Mouse (Mus musculus): Measurements from ENCODE around the gene Rbm10. TPM values are rescaled to one million over a fixed set of nuclear protein-coding genes. Genes with fewer than 3 reads are reported as not detected.

The Rbm10 gene
- polyA plus RNA-seq, 1 experiment, result 47.5 TPM

GRCm38 (mm10) chrX:20662716-20663443 is 45.6 kb downstream of the Rbm10 start:
- Histone ChIP-seq H3K27ac (ENCODE audit: insufficient read depth, low read length) (peak overlapping the region; percentile 74), H3K4me1 (ENCODE audit: control insufficient read depth, insufficient read depth, insufficient read length) (peaks cover 4% of the 10 kb centered on the region; the same call in 1 of the 2 replicates), H3K4me3 (ENCODE audit: extremely low read depth, insufficient read depth, insufficient read length) (peak overlapping the region; percentile 89), H3K27me3 (ENCODE audit: control insufficient read depth, insufficient read depth, low read length) (no peaks in the 10 kb centered on the region), H3K36me3 (ENCODE audit: control insufficient read depth, insufficient read depth, low read length) (no peaks in the 10 kb centered on the region)
- DNase-seq (ENCODE audit: low read depth in 1 of 2, low spot score in 2 of 2), result peak; percentile 77 to 80
- WGBS, result 21% methylated on average over 28 of the region's 28 CpGs
- peak; percentile 25; the same call in 1 of the 2 replicates for TF ChIP-seq CTCF (IDR thresholded peaks at IDR 0.05; ENCODE audit: extremely low read depth, insufficient read depth, insufficient read length, insufficient replicate concordance)
- TF ChIP-seq POLR2A (IDR thresholded peaks at IDR 0.05; ENCODE audit: low read depth, low read length), result peak; percentile 39

GRCm38 (mm10) chrX:20663444-20663790 is 46.1 kb downstream of the Rbm10 start:
- 26% methylated on average over 9 of the region's 9 CpGs for WGBS
- H3K4me1 ChIP-seq (ENCODE audit: control insufficient read depth, insufficient read depth, insufficient read length), result peaks cover 4% of the 10 kb centered on the region; the same call in 1 of the 2 replicates
- peak overlapping the region; percentile 89 for H3K4me3 ChIP-seq (ENCODE audit: extremely low read depth, insufficient read depth, insufficient read length)
- DNase-seq (ENCODE audit: low read depth in 1 of 2, low spot score in 2 of 2), result no peak
- H3K27ac ChIP-seq (ENCODE audit: insufficient read depth, low read length), result 0 out of 2 replicates have a peak overlapping the region, but pooled peaks have one; percentile 28
- H3K27me3 ChIP-seq (ENCODE audit: control insufficient read depth, insufficient read depth, low read length), result no peaks in the 10 kb centered on the region
- TF ChIP-seq CTCF (IDR thresholded peaks at IDR 0.05; ENCODE audit: extremely low read depth, insufficient read depth, insufficient read length, insufficient replicate concordance) (no peak), POLR2A (IDR thresholded peaks at IDR 0.05; ENCODE audit: low read depth, low read length) (no peak)
- H3K36me3 ChIP-seq (ENCODE audit: control insufficient read depth, insufficient read depth, low read length), result no peaks in the 10 kb centered on the region

- DNase-seq (ENCODE audit: low read depth in 1 of 2, low spot score in 2 of 2), result peak; percentile 80 to 88
- H3K27me3 ChIP-seq (ENCODE audit: control insufficient read depth, insufficient read depth, low read length), result no peaks in the 10 kb centered on the region
- 28% methylated on average over 16 of the region's 16 CpGs for WGBS
- H3K4me1 ChIP-seq (ENCODE audit: control insufficient read depth, insufficient read depth, insufficient read length), result peaks cover 5% of the 10 kb centered on the region; the same call in 1 of the 2 replicates
- peak within 1 kb of the TSS; percentile 92 for H3K27ac ChIP-seq (ENCODE audit: insufficient read depth, low read length)
- no peaks in the 10 kb centered on the region; the same call in 1 of the 2 replicates for H3K36me3 ChIP-seq (ENCODE audit: control insufficient read depth, insufficient read depth, low read length)
- H3K4me3 ChIP-seq (ENCODE audit: extremely low read depth, insufficient read depth, insufficient read length), result peak within 1 kb of the TSS; percentile 90
- TF ChIP-seq POLR2A (IDR thresholded peaks at IDR 0.05; ENCODE audit: low read depth, low read length), result peak; percentile 5; the same call in 1 of the 2 replicates
- no peak for TF ChIP-seq CTCF (IDR thresholded peaks at IDR 0.05; ENCODE audit: extremely low read depth, insufficient read depth, insufficient read length, insufficient replicate concordance)
Observed at GRCm38 (mm10) chrX:20687519-20688067, 70.3 kb downstream of the Rbm10 start, which contains the start of gene Cdk16. Cdk16 (plus strand) TSS chrX:20687954.

GRCm38 (mm10) chrX:20688068-20688547 is 70.8 kb downstream of the Rbm10 start:
- WGBS, result 17% methylated on average over 33 of the region's 33 CpGs
- Histone ChIP-seq H3K4me1 (ENCODE audit: control insufficient read depth, insufficient read depth, insufficient read length) (peaks cover 5% of the 10 kb centered on the region; the same call in 1 of the 2 replicates), H3K27me3 (ENCODE audit: control insufficient read depth, insufficient read depth, low read length) (no peaks in the 10 kb centered on the region), H3K36me3 (ENCODE audit: control insufficient read depth, insufficient read depth, low read length) (peaks cover 1% of the 10 kb centered on the region; the same call in 1 of the 2 replicates), H3K4me3 (ENCODE audit: extremely low read depth, insufficient read depth, insufficient read length) (peak overlapping the region; percentile 90), H3K27ac (ENCODE audit: insufficient read depth, low read length) (peak overlapping the region; percentile 92)
- peak; percentile 9 for TF ChIP-seq POLR2A (IDR thresholded peaks at IDR 0.05; ENCODE audit: low read depth, low read length)
- TF ChIP-seq CTCF (IDR thresholded peaks at IDR 0.05; ENCODE audit: extremely low read depth, insufficient read depth, insufficient read length, insufficient replicate concordance), result no peak
- peak; percentile 61 to 70 for DNase-seq (ENCODE audit: low read depth in 1 of 2, low spot score in 2 of 2)

GRCm38 (mm10) chrX:20688615-20689014 is 71.3 kb downstream of the Rbm10 start:
- DNase-seq (ENCODE audit: low read depth in 1 of 2, low spot score in 2 of 2), result peak; percentile 5 to 28
- 39% methylated on average over 29 of the region's 35 CpGs for WGBS

GRCm38 (mm10) chrX:20691566-20691965 is 74.3 kb downstream of the Rbm10 start:
- TF ChIP-seq CTCF (IDR thresholded peaks at IDR 0.05; ENCODE audit: extremely low read depth, insufficient read depth, insufficient read length, insufficient replicate concordance) (no peak), POLR2A (IDR thresholded peaks at IDR 0.05; ENCODE audit: low read depth, low read length) (no peak)
- DNase-seq (ENCODE audit: low read depth in 1 of 2, low spot score in 2 of 2), result no peak
- H3K27ac ChIP-seq (ENCODE audit: insufficient read depth, low read length), result no peak overlapping the region
- H3K4me1 ChIP-seq (ENCODE audit: control insufficient read depth, insufficient read depth, insufficient read length), result peaks cover 5% of the 10 kb centered on the region; the same call in 1 of the 2 replicates
- H3K4me3 ChIP-seq (ENCODE audit: extremely low read depth, insufficient read depth, insufficient read length), result no peak overlapping the region
- peaks cover 10% of the 10 kb centered on the region for H3K36me3 ChIP-seq (ENCODE audit: control insufficient read depth, insufficient read depth, low read length)
- 57% methylated on average over 3 of the region's 3 CpGs for WGBS
- H3K27me3 ChIP-seq (ENCODE audit: control insufficient read depth, insufficient read depth, low read length), result no peaks in the 10 kb centered on the region

More at GRCm38 (mm10) chrX:20688615-20689014, 71.3 kb downstream of the Rbm10 start:
- H3K27ac ChIP-seq (ENCODE audit: insufficient read depth, low read length), result peak overlapping the region; percentile 86
- no peaks in the 10 kb centered on the region for H3K27me3 ChIP-seq (ENCODE audit: control insufficient read depth, insufficient read depth, low read length)
- peaks cover 5% of the 10 kb centered on the region; the same call in 1 of the 2 replicates for H3K4me1 ChIP-seq (ENCODE audit: control insufficient read depth, insufficient read depth, insufficient read length)
- no peak for TF ChIP-seq POLR2A (IDR thresholded peaks at IDR 0.05; ENCODE audit: low read depth, low read length)
- peak overlapping the region; percentile 90 for H3K4me3 ChIP-seq (ENCODE audit: extremely low read depth, insufficient read depth, insufficient read length)
- peaks cover 1% of the 10 kb centered on the region; the same call in 1 of the 2 replicates for H3K36me3 ChIP-seq (ENCODE audit: control insufficient read depth, insufficient read depth, low read length)

Data from spleen, adult 2 months (tissue).